ENCODE assay signal across 8 mouse cellular contexts in the genomic region with DNA sequence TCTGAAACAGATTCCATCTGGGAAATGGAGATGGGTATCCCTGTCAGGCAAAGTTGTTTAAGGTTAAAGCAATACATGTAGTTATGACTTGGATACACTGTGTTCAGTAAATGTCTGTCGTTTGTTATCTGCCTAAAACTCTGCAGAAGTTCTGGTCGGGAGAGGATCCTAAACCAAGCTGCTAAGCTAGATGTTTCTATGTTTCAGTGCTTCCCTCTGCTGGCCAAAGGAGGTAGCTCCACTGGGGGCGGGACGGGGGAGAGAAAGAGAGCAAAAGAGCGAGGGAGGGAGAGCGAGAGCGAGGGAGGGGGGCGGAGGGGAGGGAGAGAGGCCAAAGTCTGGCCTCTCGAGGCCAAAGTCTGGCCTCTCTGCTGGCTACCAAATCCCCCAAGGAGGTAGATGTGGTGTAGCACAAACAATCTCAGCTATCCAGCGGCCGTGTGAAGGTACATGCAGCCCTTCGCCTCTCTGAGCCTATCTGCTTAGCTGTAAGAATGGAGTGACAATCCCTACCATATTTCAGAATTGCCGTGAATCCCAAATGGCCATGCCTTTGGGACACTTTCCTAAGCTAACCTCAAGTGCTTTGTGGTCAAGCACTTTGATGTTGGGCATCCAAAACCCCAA. TPM values are rescaled to one million over a fixed set of nuclear protein-coding genes. Genes with fewer than 3 reads are reported as not detected.
DNase-seq lines count a peak whose midpoint lies in the region; ATAC-seq and TF ChIP-seq lines count a peak whose summit lies in the region.

No protein-coding gene starts in this region.

- H3K9me3 ChIP-seq in E14TG2a.4 (ENCODE audit: low read length), result peaks cover 15% of the 10 kb centered on the region
- no peaks in the 10 kb centered on the region for H3K9me3 ChIP-seq in forebrain, embryonic 14.5 days (replicated peaks; ENCODE audit: control insufficient read depth, low read length)
- no peaks in the 10 kb centered on the region for H3K9me3 ChIP-seq in liver, embryonic 15.5 days (replicated peaks)
- no peaks in the 10 kb centered on the region for H3K9me3 ChIP-seq in neural tube, embryonic 15.5 days (replicated peaks)

- peak overlapping the region; percentile 39 for H3K4me2 ChIP-seq in forebrain, embryonic 14.5 days (ENCODE audit: low read length)
- peak overlapping the region; percentile 46 for H3K4me2 ChIP-seq in liver, embryonic 15.5 days
- peak overlapping the region; percentile 56 for H3K4me2 ChIP-seq in neural tube, embryonic 15.5 days

- peak; percentile 70 for ATAC-seq in forebrain, embryonic 14.5 days
- no peak for ATAC-seq in liver, embryonic 15.5 days (ENCODE audit: insufficient read depth)
- ATAC-seq in neural tube, embryonic 15.5 days (ENCODE audit: low FRiP score), result peak; percentile 73; the same call in 1 of the 2 replicates

- H3K4me1 ChIP-seq in E14TG2a.4 (replicated peaks; ENCODE audit: low read depth, low read length), result 0 out of 2 replicates have a peak, but pooled peaks cover 4% of the 10 kb centered on the region
- no peaks in the 10 kb centered on the region for H3K4me1 ChIP-seq in forebrain, embryonic 14.5 days (ENCODE audit: control insufficient read depth, insufficient read depth, low read length)
- H3K4me1 ChIP-seq in liver, embryonic 15.5 days (replicated peaks), result no peaks in the 10 kb centered on the region
- no peaks in the 10 kb centered on the region for H3K4me1 ChIP-seq in neural tube, embryonic 15.5 days

- H3K27ac ChIP-seq in forebrain, embryonic 14.5 days (ENCODE audit: low read depth, low read length), result no peak overlapping the region
- H3K27ac ChIP-seq in liver, embryonic 15.5 days (replicated peaks), result no peak overlapping the region
- no peak overlapping the region for H3K27ac ChIP-seq in neural tube, embryonic 15.5 days (replicated peaks)

- intact Hi-C loops in heart, postnatal 10 days (cut with DNase I), result loop anchor here (1.0 to 10.0 kb wide), 5 partner anchors 53 to 609 kb away; partner anchors contain the start of gene Cyp4b1

- H3K4me3 ChIP-seq in E14TG2a.4 (replicated peaks; ENCODE audit: low read length), result no peak overlapping the region
- H3K4me3 ChIP-seq in forebrain, embryonic 14.5 days (ENCODE audit: low read depth, low read length), result no peak overlapping the region
- H3K4me3 ChIP-seq in liver, embryonic 15.5 days (replicated peaks), result no peak overlapping the region
- peak overlapping the region; percentile 22; the same call in 1 of the 2 replicates for H3K4me3 ChIP-seq in neural tube, embryonic 15.5 days (replicated peaks)

- TF ChIP-seq CTCF in E14TG2a.4 (conservative IDR thresholded peaks at IDR 0.05; ENCODE audit: low read length), result peak; percentile 59

- WGBS in forebrain, embryonic 14.5 days, result 9% methylated on average over 13 of the region's 13 CpGs
- 13% methylated on average over 12 of the region's 13 CpGs for WGBS in liver, embryonic 15.5 days (ENCODE audit: insufficient replicate concordance)
- 22% methylated on average over 11 of the region's 13 CpGs for WGBS in neural tube, embryonic 15.5 days

- H3K36me3 ChIP-seq in E14TG2a.4 (ENCODE audit: insufficient read depth, low read length), result no peaks in the 10 kb centered on the region
- H3K36me3 ChIP-seq in forebrain, embryonic 14.5 days (ENCODE audit: control insufficient read depth, insufficient read depth, low read length), result no peaks in the 10 kb centered on the region
- no peaks in the 10 kb centered on the region for H3K36me3 ChIP-seq in liver, embryonic 15.5 days (replicated peaks)
- H3K36me3 ChIP-seq in neural tube, embryonic 15.5 days, result no peaks in the 10 kb centered on the region

- no peaks in the 10 kb centered on the region for H3K27me3 ChIP-seq in E14TG2a.4 (ENCODE audit: insufficient read depth, low read length)
- no peaks in the 10 kb centered on the region for H3K27me3 ChIP-seq in forebrain, embryonic 14.5 days (replicated peaks; ENCODE audit: control insufficient read depth, insufficient read depth, low read length)
- H3K27me3 ChIP-seq in liver, embryonic 15.5 days, result no peaks in the 10 kb centered on the region
- H3K27me3 ChIP-seq in neural tube, embryonic 15.5 days (replicated peaks), result no peaks in the 10 kb centered on the region

- H3K9ac ChIP-seq in forebrain, embryonic 14.5 days (ENCODE audit: low read length), result no peak overlapping the region
- H3K9ac ChIP-seq in liver, embryonic 15.5 days, result no peak overlapping the region
- no peak overlapping the region for H3K9ac ChIP-seq in neural tube, embryonic 15.5 days (replicated peaks)

- peak; percentile 39 for DNase-seq in c-Kit-positive CD71-positive TER-119-positive erythroid progenitor cells, embryonic 14.5 days (ENCODE audit: low spot score)
- peak; percentile 77 for DNase-seq in forebrain, embryonic 14.5 days (ENCODE audit: low spot score)
- peak; percentile 91 to 94 for DNase-seq in heart, postnatal 10 days
- DNase-seq in kidney, postnatal 4 days, result peak; percentile 93 to 94
- DNase-seq in testis, postnatal 10 days (ENCODE audit: low spot score), result peak; percentile 89

RNA-seq across cellular contexts. Expression of gene Efcab14, which starts 27.6 kb away (rescaled TPM):
- polyA plus RNA-seq in forebrain, embryonic 14.5 days (2014; fragmentation: Nextera tagmentation; extraction: Ambion mirVana), result 17.7 and 23.4 TPM in 2 replicates
- total RNA-seq in heart, postnatal 10 days (2021), result 10 to 100 TPM; 36.7 to 38.9 TPM
- 10.3 and 10.7 TPM in 2 replicates for polyA plus RNA-seq in liver, embryonic 15.5 days (2015; fragmentation: Nextera tagmentation; extraction: Ambion mirVana)
- 15.3 and 22.3 TPM in 2 replicates for polyA plus RNA-seq in neural tube, embryonic 15.5 days (2015; fragmentation: Nextera tagmentation; extraction: Ambion mirVana)

Comparison
In these comparisons a context has a peak if more than half of its experiments do, and no peak if none do; other contexts are left out.
1. DNase-seq: peak in every context shown above with its lines; median percentile 94 in kidney, postnatal 4 days; 92 in heart, postnatal 10 days; 89 in testis, postnatal 10 days; 77 in forebrain, embryonic 14.5 days; 39 in c-Kit-positive CD71-positive TER-119-positive erythroid progenitor cells, embryonic 14.5 days.